Mouse (Mus musculus): ENCODE data around the gene Mlh1. TPM values are rescaled to one million over a fixed set of nuclear protein-coding genes. Genes with fewer than 3 reads are reported as not detected.

Gene Mlh1
- polyA plus RNA-seq, 1 experiment from 2014 or later, result 19.1 TPM

DNA sequence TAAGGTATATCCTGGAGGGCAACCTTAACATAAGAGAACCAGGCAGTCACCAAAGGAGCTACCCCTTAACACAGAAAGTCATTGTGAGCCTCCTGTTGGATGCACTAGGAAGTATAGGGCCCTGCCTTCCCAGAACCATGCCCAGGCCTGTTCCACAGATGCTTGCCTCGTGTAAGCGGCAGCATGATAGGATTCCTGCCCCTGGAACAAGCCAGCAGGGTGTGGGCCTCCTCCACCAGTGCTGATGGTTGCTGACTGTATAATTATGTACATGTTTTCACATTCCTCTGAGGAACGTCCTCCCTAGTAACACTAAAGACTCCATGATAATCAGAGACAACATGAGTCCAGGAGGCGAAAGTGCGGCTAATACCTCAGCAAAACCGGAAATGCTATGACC, 28.2 kb downstream of the Mlh1 start:
- Histone ChIP-seq H3K9me3 (replicated peaks; ENCODE audit: control insufficient read depth, low read length) (no peaks in the 10 kb centered on the region), H3K36me3 (ENCODE audit: control insufficient read depth, insufficient read depth) (peaks cover 24% of the 10 kb centered on the region)

DNA sequence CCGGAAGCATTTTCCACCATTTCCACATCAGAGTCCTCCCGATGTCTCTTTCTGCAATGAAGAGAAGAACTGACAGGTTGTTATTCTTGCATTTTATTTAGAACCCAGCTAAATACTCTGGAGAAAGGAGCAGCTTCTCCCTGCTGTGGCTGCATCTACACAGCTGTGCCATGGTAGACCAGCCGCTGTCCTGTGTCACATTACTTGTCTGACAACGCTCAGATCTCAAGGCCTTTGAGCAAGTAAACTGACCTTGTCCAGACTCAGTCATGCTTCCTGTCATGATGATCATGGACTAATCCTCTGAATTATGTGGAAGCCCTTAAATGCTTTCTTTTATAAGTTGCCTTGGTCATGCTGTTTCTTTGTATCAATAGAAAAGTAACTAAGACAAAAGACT, 31.8 kb downstream of the Mlh1 start:
- peaks cover 31% of the 10 kb centered on the region for H3K36me3 ChIP-seq (ENCODE audit: control insufficient read depth, insufficient read depth)
- H3K9ac ChIP-seq (ENCODE audit: low read depth, low read length), result no peak overlapping the region
- no peak for ATAC-seq (ENCODE audit: low read depth)
- H3K4me3 ChIP-seq (ENCODE audit: low read depth, low read length), result no peak overlapping the region
- H3K27me3 ChIP-seq (ENCODE audit: control insufficient read depth, insufficient read depth, low read depth, low read length), result no peaks in the 10 kb centered on the region
- H3K4me2 ChIP-seq (ENCODE audit: low read depth, low read length), result no peak overlapping the region
- no peaks in the 10 kb centered on the region for H3K4me1 ChIP-seq (ENCODE audit: control insufficient read depth, low read depth, low read length)
- no peaks in the 10 kb centered on the region for H3K9me3 ChIP-seq (replicated peaks; ENCODE audit: control insufficient read depth, low read length)
- H3K27ac ChIP-seq (ENCODE audit: low read length), result no peak overlapping the region
- WGBS (ENCODE audit: insufficient replicate concordance), result 88% methylated on average over 4 of the region's 4 CpGs

More for the DNA sequence above, 28.2 kb downstream of the Mlh1 start:
- no peak overlapping the region for H3K27ac ChIP-seq (ENCODE audit: low read length)
- no peak overlapping the region for H3K9ac ChIP-seq (ENCODE audit: low read depth, low read length)
- no peaks in the 10 kb centered on the region; the same call in 1 of the 2 replicates for H3K4me1 ChIP-seq (ENCODE audit: control insufficient read depth, low read depth, low read length)
- H3K4me3 ChIP-seq (ENCODE audit: low read depth, low read length), result no peak overlapping the region
- no peak for ATAC-seq (ENCODE audit: low read depth)
- H3K4me2 ChIP-seq (ENCODE audit: low read depth, low read length), result no peak overlapping the region
- H3K27me3 ChIP-seq (ENCODE audit: control insufficient read depth, insufficient read depth, low read depth, low read length), result no peaks in the 10 kb centered on the region
- 84% methylated on average over 6 of the region's 6 CpGs for WGBS (ENCODE audit: insufficient replicate concordance)

DNA sequence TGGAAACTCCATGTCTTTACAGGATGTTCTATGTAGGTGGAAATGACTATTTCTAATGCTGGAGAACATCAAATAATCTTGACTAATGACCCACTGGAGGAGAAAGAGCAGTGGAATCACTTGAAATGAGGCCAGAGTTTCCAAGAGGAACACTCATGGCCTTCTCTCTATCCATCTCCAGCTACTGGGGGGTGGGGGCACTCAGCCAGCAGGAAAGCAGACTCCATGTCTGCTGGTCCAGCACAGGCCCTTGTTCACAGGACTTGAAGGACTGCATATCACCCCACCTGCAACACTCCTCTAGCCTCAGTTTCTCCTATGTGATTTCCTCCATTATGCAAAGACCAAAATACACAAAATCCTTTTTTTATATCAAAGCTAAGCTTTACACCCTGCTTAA, 33.9 kb downstream of the Mlh1 start:
- Histone ChIP-seq H3K9me3 (replicated peaks; ENCODE audit: control insufficient read depth, low read length) (no peaks in the 10 kb centered on the region), H3K4me2 (ENCODE audit: low read depth, low read length) (no peak overlapping the region), H3K27ac (ENCODE audit: low read length) (no peak overlapping the region), H3K4me1 (ENCODE audit: control insufficient read depth, low read depth, low read length) (no peaks in the 10 kb centered on the region), H3K36me3 (ENCODE audit: control insufficient read depth, insufficient read depth) (peaks cover 36% of the 10 kb centered on the region), H3K9ac (ENCODE audit: low read depth, low read length) (no peak overlapping the region), H3K4me3 (ENCODE audit: low read depth, low read length) (no peak overlapping the region), H3K27me3 (ENCODE audit: control insufficient read depth, insufficient read depth, low read depth, low read length) (no peaks in the 10 kb centered on the region)
- ATAC-seq (ENCODE audit: low read depth), result no peak

DNA sequence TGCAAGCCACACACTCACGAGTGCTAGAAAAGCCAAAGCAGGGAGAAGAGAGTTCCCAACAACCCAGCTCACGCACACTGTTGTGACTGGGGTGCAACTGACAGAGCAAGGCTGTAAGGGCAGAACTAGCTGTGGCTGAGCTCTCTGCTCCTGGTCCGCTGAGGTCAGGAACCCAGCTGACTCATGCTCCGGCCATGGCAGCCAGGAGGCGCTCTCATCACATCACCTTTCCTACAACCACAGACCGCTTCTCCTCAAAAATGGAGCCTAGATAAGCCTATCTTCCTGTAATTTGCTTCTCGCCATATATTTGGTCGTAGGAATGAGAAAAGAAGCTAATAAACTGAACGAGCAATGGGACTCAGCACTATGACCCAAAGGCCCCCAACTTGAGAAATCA, 36.9 kb downstream of the Mlh1 start:
- no peak overlapping the region for H3K27ac ChIP-seq (ENCODE audit: low read length)
- no peaks in the 10 kb centered on the region for H3K4me1 ChIP-seq (ENCODE audit: control insufficient read depth, low read depth, low read length)
- no peak overlapping the region for H3K4me2 ChIP-seq (ENCODE audit: low read depth, low read length)
- H3K4me3 ChIP-seq (ENCODE audit: low read depth, low read length), result no peak overlapping the region
- peaks cover 25% of the 10 kb centered on the region for H3K36me3 ChIP-seq (ENCODE audit: control insufficient read depth, insufficient read depth)
- no peaks in the 10 kb centered on the region for H3K9me3 ChIP-seq (replicated peaks; ENCODE audit: control insufficient read depth, low read length)
- no peaks in the 10 kb centered on the region for H3K27me3 ChIP-seq (ENCODE audit: control insufficient read depth, insufficient read depth, low read depth, low read length)
- no peak overlapping the region for H3K9ac ChIP-seq (ENCODE audit: low read depth, low read length)
- ATAC-seq (ENCODE audit: low read depth), result no peak
- WGBS (ENCODE audit: insufficient replicate concordance), result 81% methylated on average over 9 of the region's 9 CpGs

DNA sequence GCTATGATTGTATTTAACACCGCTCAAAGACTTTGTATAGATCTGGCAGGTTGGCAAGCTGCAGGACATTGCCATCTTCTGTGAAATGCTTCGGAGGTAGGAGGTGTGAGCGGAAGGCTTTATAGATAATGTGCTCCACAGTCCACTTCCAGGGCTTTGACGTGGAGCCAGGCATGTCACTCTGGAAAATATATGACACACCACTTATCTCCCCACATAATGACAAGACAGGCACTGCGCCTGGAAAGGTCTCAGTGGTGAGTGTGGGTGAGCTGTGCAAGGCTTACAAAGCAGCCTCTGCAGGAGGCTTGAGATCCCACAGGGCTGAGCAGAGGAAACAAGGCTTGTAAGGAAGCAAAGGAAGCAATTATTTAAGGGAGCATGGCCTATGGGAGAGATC, 43.1 kb downstream of the Mlh1 start:
- 73% methylated on average over 5 of the region's 5 CpGs for WGBS (ENCODE audit: insufficient replicate concordance)
- H3K9me3 ChIP-seq (replicated peaks; ENCODE audit: control insufficient read depth, low read length), result no peaks in the 10 kb centered on the region
- no peak overlapping the region for H3K4me2 ChIP-seq (ENCODE audit: low read depth, low read length)
- no peaks in the 10 kb centered on the region for H3K27me3 ChIP-seq (ENCODE audit: control insufficient read depth, insufficient read depth, low read depth, low read length)
- no peak overlapping the region for H3K4me3 ChIP-seq (ENCODE audit: low read depth, low read length)
- no peaks in the 10 kb centered on the region for H3K4me1 ChIP-seq (ENCODE audit: control insufficient read depth, low read depth, low read length)
- no peak overlapping the region for H3K9ac ChIP-seq (ENCODE audit: low read depth, low read length)
- no peak for ATAC-seq (ENCODE audit: low read depth)
- H3K36me3 ChIP-seq (ENCODE audit: control insufficient read depth, insufficient read depth), result peaks cover 23% of the 10 kb centered on the region
- no peak overlapping the region for H3K27ac ChIP-seq (ENCODE audit: low read length)

DNA sequence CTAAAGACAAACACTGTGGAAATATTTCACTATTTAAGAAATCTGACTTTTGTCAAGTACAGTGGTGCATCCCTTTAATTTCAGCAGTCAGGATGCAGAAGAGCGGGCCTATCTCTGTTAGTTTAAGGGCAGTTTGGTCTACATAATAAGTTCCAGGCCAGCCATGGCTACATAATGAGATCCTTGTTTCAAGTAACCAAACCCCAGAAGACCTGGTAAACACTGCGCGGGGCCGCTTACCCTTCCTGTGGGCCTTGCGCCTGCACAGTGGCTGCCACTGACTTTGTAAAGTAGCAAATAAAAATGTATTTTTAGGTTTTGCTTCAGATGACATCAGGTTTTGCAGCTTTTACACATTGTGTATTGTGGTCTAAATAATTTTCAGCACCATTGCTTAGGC, 48.2 kb downstream of the Mlh1 start:
- no peak overlapping the region for H3K4me3 ChIP-seq (ENCODE audit: low read depth, low read length)
- H3K4me1 ChIP-seq (ENCODE audit: control insufficient read depth, low read depth, low read length), result no peaks in the 10 kb centered on the region
- H3K4me2 ChIP-seq (ENCODE audit: low read depth, low read length), result no peak overlapping the region
- no peaks in the 10 kb centered on the region for H3K9me3 ChIP-seq (replicated peaks; ENCODE audit: control insufficient read depth, low read length)
- H3K9ac ChIP-seq (ENCODE audit: low read depth, low read length), result no peak overlapping the region
- H3K27me3 ChIP-seq (ENCODE audit: control insufficient read depth, insufficient read depth, low read depth, low read length), result no peaks in the 10 kb centered on the region
- H3K36me3 ChIP-seq (ENCODE audit: control insufficient read depth, insufficient read depth), result peaks cover 12% of the 10 kb centered on the region
- ATAC-seq (ENCODE audit: low read depth), result no peak
- H3K27ac ChIP-seq (ENCODE audit: low read length), result no peak overlapping the region
- 90% methylated on average over 5 of the region's 5 CpGs for WGBS (ENCODE audit: insufficient replicate concordance)

DNA sequence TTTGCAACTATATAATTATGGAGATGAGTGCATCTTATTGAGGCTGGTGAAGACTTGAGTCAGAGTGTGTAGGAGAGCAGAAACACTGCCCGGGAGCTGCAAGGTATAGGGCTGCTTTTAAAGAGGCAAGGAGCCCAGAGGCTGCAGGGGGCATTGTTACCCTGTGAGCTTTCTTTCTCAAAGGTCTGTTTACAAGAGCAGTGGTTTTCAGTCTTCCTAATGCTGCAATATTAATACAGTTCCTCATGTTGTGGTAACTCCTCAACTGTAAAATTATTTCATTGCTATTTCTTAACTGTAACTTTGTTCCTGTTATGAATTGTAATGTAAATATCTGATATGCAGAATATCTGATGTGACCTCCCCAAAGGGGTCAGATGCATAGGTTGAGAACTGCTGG, 50.0 kb downstream of the Mlh1 start:
- Histone ChIP-seq H3K27me3 (ENCODE audit: control insufficient read depth, insufficient read depth, low read depth, low read length) (no peaks in the 10 kb centered on the region), H3K9ac (ENCODE audit: low read depth, low read length) (no peak overlapping the region), H3K4me3 (ENCODE audit: low read depth, low read length) (no peak overlapping the region), H3K4me1 (ENCODE audit: control insufficient read depth, low read depth, low read length) (no peaks in the 10 kb centered on the region), H3K36me3 (ENCODE audit: control insufficient read depth, insufficient read depth) (peaks cover 10% of the 10 kb centered on the region), H3K27ac (ENCODE audit: low read length) (no peak overlapping the region), H3K4me2 (ENCODE audit: low read depth, low read length) (no peak overlapping the region), H3K9me3 (replicated peaks; ENCODE audit: control insufficient read depth, low read length) (no peaks in the 10 kb centered on the region)
- ATAC-seq (ENCODE audit: low read depth), result no peak
- WGBS (ENCODE audit: insufficient replicate concordance), result 55% methylated on average over 1 of the region's 1 CpGs

DNA sequence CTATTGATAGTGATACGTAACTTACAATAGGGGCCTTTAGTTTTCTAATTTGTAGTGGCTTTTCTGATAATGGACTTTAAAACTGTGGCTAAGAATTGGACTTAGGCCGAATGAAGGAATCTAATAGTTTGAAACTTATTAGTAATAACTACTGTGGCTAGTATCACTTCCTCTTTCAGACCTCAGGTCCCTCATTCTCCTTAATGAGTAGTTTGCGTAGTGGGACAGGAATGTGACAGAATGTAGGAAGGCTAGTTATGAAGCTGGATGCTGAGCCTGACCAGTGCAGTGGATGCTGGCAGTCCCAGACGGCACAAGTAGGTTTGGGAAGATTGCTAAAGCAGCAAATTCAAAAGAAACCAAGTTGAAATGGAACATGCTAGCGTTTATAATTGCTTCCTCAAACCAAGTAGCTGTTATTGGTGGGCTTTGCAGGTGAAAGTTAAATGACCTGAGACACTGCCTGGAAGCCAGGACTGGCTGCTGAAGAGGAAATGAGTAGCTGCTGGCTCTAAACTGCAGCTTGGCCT, 51.0 kb downstream of the Mlh1 start:
- H3K4me2 ChIP-seq (ENCODE audit: low read depth, low read length), result no peak overlapping the region
- H3K27me3 ChIP-seq (ENCODE audit: control insufficient read depth, insufficient read depth, low read depth, low read length), result no peaks in the 10 kb centered on the region
- 60% methylated on average over 5 of the region's 5 CpGs for WGBS (ENCODE audit: insufficient replicate concordance)
- peaks cover 10% of the 10 kb centered on the region; the same call in 1 of the 2 replicates for H3K36me3 ChIP-seq (ENCODE audit: control insufficient read depth, insufficient read depth)
- H3K9ac ChIP-seq (ENCODE audit: low read depth, low read length), result no peak overlapping the region
- H3K4me3 ChIP-seq (ENCODE audit: low read depth, low read length), result no peak overlapping the region
- H3K4me1 ChIP-seq (ENCODE audit: control insufficient read depth, low read depth, low read length), result no peaks in the 10 kb centered on the region
- no peak for ATAC-seq (ENCODE audit: low read depth)
- H3K9me3 ChIP-seq (replicated peaks; ENCODE audit: control insufficient read depth, low read length), result no peaks in the 10 kb centered on the region
- no peak overlapping the region for H3K27ac ChIP-seq (ENCODE audit: low read length)

DNA sequence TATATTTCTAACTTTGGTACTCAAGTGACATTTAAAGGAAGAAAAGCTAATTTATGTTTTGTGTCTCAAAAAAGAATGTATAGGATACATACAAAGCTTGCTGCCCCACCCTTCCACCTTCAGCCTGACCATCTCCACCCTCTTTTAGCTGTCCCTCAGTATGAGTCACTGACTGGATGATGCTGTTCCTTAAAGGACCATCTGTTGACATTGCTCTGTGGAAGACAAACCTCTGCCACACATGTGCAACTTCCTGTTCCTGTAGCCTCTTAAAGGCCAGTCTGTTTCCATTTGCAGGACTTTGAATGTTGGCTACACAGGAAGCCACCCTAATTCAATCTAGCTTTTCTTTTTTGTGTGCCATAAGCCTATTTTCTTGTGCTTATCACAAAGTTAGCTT, 55.2 kb downstream of the Mlh1 start:
- H3K9ac ChIP-seq (ENCODE audit: low read depth, low read length), result no peak overlapping the region
- no peaks in the 10 kb centered on the region for H3K9me3 ChIP-seq (replicated peaks; ENCODE audit: control insufficient read depth, low read length)
- H3K4me1 ChIP-seq (ENCODE audit: control insufficient read depth, low read depth, low read length), result no peaks in the 10 kb centered on the region; the same call in 1 of the 2 replicates
- H3K4me3 ChIP-seq (ENCODE audit: low read depth, low read length), result no peak overlapping the region
- no peaks in the 10 kb centered on the region for H3K36me3 ChIP-seq (ENCODE audit: control insufficient read depth, insufficient read depth)
- H3K27me3 ChIP-seq (ENCODE audit: control insufficient read depth, insufficient read depth, low read depth, low read length), result no peaks in the 10 kb centered on the region
- no peak for ATAC-seq (ENCODE audit: low read depth)
- no peak overlapping the region for H3K27ac ChIP-seq (ENCODE audit: low read length)
- no peak overlapping the region for H3K4me2 ChIP-seq (ENCODE audit: low read depth, low read length)
